Comparison of ENCODE assay signal across 10 mouse cellular contexts in the genomic region with DNA sequence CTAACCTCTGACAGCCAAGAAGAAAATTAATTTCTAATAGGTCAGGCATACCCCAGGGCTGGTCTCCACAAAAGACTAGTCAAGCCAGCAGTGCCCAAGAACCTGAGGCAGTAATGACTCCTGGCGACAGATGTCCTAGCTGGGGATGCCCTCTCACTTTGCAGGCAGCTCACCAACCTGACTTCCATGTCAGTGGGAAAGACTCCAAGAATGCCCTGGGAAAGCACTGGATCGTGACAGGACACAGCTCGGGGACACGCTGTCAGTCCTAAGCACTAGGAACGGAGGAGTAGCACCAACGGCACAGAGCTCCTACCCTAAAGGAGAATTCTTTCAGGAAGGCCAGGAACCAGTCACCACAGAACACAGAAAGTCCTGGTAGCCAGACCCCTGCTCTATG. TPM values are rescaled to one million over a fixed set of nuclear protein-coding genes. Genes with fewer than 3 reads are reported as not detected.
DNase-seq lines count a peak whose midpoint lies in the region; ATAC-seq and TF ChIP-seq lines count a peak whose summit lies in the region.
"Had no signal": no experiment of that assay in that cellular context is flagged by ENCODE, and none has a peak within 500 bp of the region (broad histone marks: within the 10 kb centered on the region; RNA-seq: fewer than 3 reads in every experiment).

No protein-coding gene starts in this region.

- no peak overlapping the region for H3K9ac ChIP-seq in heart, adult 2 months (ENCODE audit: low read depth, low read length)
- H3K9ac ChIP-seq in liver, embryonic 14.5 days (replicated peaks), result peak overlapping the region; percentile 25; the same call in 1 of the 2 replicates

- intact Hi-C loops in heart, adult 2 months (cut with DNase I), result no loop called here

- no peaks in the 10 kb centered on the region for H3K9me3 ChIP-seq in megakaryocyte, embryonic 14.5 days
- no peaks in the 10 kb centered on the region for H3K9me3 ChIP-seq in liver, embryonic 14.5 days (ENCODE audit: control insufficient read depth, low read length)

- H3K27ac ChIP-seq in heart, adult 2 months, result no peak overlapping the region
- peak overlapping the region; percentile 64 for H3K27ac ChIP-seq in liver, embryonic 14.5 days
- H3K27ac ChIP-seq: kidney, postnatal 0 days had no signal

- ATAC-seq in megakaryocyte, adult 5-6 weeks (ENCODE audit: poor library complexity, severe bottlenecking), result no peak
- no peak for ATAC-seq in liver, embryonic 14.5 days (ENCODE audit: insufficient read depth)

- no peaks in the 10 kb centered on the region for H3K27me3 ChIP-seq in heart, adult 2 months (ENCODE audit: control insufficient read depth, insufficient read depth, low read length)
- no peaks in the 10 kb centered on the region for H3K27me3 ChIP-seq in megakaryocyte, embryonic 14.5 days (replicated peaks)
- H3K27me3 ChIP-seq in liver, embryonic 14.5 days (ENCODE audit: control insufficient read depth, insufficient read depth, low read length), result no peaks in the 10 kb centered on the region

- no peaks in the 10 kb centered on the region for H3K79me2 ChIP-seq in heart, adult 2 months (replicated peaks; ENCODE audit: control insufficient read depth, insufficient read depth, low read length)

- 55% methylated on average over 6 of the region's 6 CpGs for WGBS in heart, adult 2 months
- 82% methylated on average over 6 of the region's 6 CpGs for WGBS in liver, embryonic 14.5 days (ENCODE audit: insufficient replicate concordance)

- H3K36me3 ChIP-seq in heart, adult 2 months (ENCODE audit: control insufficient read depth, insufficient read depth, low read length), result no peaks in the 10 kb centered on the region
- peaks cover 53% of the 10 kb centered on the region for H3K36me3 ChIP-seq in megakaryocyte, embryonic 14.5 days (replicated peaks; ENCODE audit: low read length)
- H3K36me3 ChIP-seq in liver, embryonic 14.5 days (replicated peaks; ENCODE audit: control insufficient read depth, insufficient read depth, low read depth), result peaks cover 48% of the 10 kb centered on the region

- no peak for TF ChIP-seq EP300 in heart, adult 2 months (IDR thresholded peaks at IDR 0.05; ENCODE audit: insufficient read depth, low read depth, low read length)
- TF ChIP-seq EP300 in liver, embryonic 14.5 days (IDR thresholded peaks at IDR 0.05; ENCODE audit: low read depth), result no peak

- no peak for TF ChIP-seq POLR2A in heart, adult 2 months (IDR thresholded peaks at IDR 0.05; ENCODE audit: insufficient read depth, low read depth, low read length)

- peak overlapping the region; percentile 30 for H3K4me2 ChIP-seq in liver, embryonic 14.5 days (ENCODE audit: low read depth)

- H3K4me3 ChIP-seq in heart, adult 2 months, result no peak overlapping the region
- peak overlapping the region; percentile 82 for H3K4me3 ChIP-seq in megakaryocyte, embryonic 14.5 days (replicated peaks)
- H3K4me3 ChIP-seq in liver, embryonic 14.5 days (ENCODE audit: insufficient read depth in 1 of 2, low read depth in 2 of 2, low read length in 2 of 2), result no peak overlapping the region

- peak; percentile 92 for DNase-seq in heart, adult 11 months
- no peak for DNase-seq in heart, adult 2 months
- DNase-seq in brain, adult 2 months (ENCODE audit: low read depth, low spot score), result peak; percentile 47
- no peak for DNase-seq in liver, embryonic 14.5 days (ENCODE audit: low read depth in 3 of 3, low spot score in 3 of 3)
- no peak for DNase-seq in urinary bladder, postnatal 25 days (ENCODE audit: low spot score)
- no peak for DNase-seq in neural tube, embryonic 10.5 days (ENCODE audit: extremely low spot score, low spot score)
- DNase-seq: adrenal gland, postnatal 25 days had no signal

- no peak for TF ChIP-seq CTCF in heart, adult 2 months (IDR thresholded peaks at IDR 0.05)
- TF ChIP-seq CTCF in liver, embryonic 14.5 days (IDR thresholded peaks at IDR 0.05; ENCODE audit: low read depth), result no peak

- H3K4me1 ChIP-seq in heart, adult 2 months (ENCODE audit: control insufficient read depth, insufficient read depth, low read length), result no peaks in the 10 kb centered on the region; the same call in 1 of the 2 replicates
- H3K4me1 ChIP-seq in megakaryocyte, embryonic 14.5 days, result peaks cover 99% of the 10 kb centered on the region
- peaks cover 57 to 71% of the 10 kb centered on the region in 2 experiments for H3K4me1 ChIP-seq in liver, embryonic 14.5 days (replicated peaks; ENCODE audit: control insufficient read depth in 2 of 2, insufficient read depth in 2 of 2, low read length in 1 of 2)

RNA-seq across cellular contexts. Expression of gene Tbc1d2b, which starts 28.3 kb away (rescaled TPM):
- total RNA-seq in heart, adult 2 months (2021), result 10 to 100 TPM in 1 of 2 experiments, 1 to 10 TPM in 1; 9.6 to 10.1 TPM
- polyA plus RNA-seq in heart, adult 2 months (2012; rRNA removed), result 10.3 and 14.6 TPM in 2 replicates
- polyA plus RNA-seq in megakaryocyte, embryonic 14.5 days (2012; ENCODE audit: insufficient read depth, low replicate concordance), result 0.63 and 4.0 TPM in 2 replicates
- total RNA-seq in megakaryocyte, adult 5-6 weeks (2015), result 38.7 and 58.8 TPM in 2 replicates
- total RNA-seq in megakaryocyte, adult 5-6 weeks (2017), result 42.1 and 44.6 TPM in 2 replicates
- polyA plus RNA-seq in liver, embryonic 14.5 days (2012; rRNA removed), result 9.8 and 10.1 TPM in 2 replicates
- 6.5 and 9.5 TPM in 2 replicates for polyA plus RNA-seq in liver, embryonic 14.5 days (2014; fragmentation: Nextera tagmentation; extraction: Ambion mirVana)

Comparison
In these comparisons a context has a peak if more than half of its experiments do, and no peak if none do; other contexts are left out.
1. DNase-seq: peak in heart, adult 11 months (single experiment) and brain, adult 2 months (single experiment); none in heart, adult 2 months (0 of 2), liver, embryonic 14.5 days (0 of 3), urinary bladder, postnatal 25 days (single experiment) and neural tube, embryonic 10.5 days (single experiment).